Mouse (Mus musculus) 3134 (cell line): ENCODE data around the gene Fkbp11.
"Not testable (repeated sequence)": the region's sequence is repeated elsewhere in the genome, so short reads cannot be mapped to it uniquely, and the experiment has no call there.

ENCODE experiments used
- DNase-seq: peaks from one replicate; pipeline ENCODE4 v3.0.0-alpha.2; 2011; ENCODE audit warnings: low spot score; ENCODE audit not compliant: insufficient read length; ENCODE audit errors: extremely low read depth

Fkbp11 gene

GRCm38 (mm10) chr15:98727443-98728321 lies at the start of gene Fkbp11:
Gene Fkbp11 (minus strand): TSS chr15:98728198.
- DNase-seq = peak; percentile 75

- DNase-seq = peak; percentile 52
These were observed 49.8 kb upstream of the Fkbp11 start, which contains the start of gene Wnt10b for GRCm38 (mm10) chr15:98777762-98778161. Gene Wnt10b (minus strand): TSS chr15:98778150.

- DNase-seq = peak; percentile 43
These were observed 49.1 kb upstream of the Fkbp11 start for GRCm38 (mm10) chr15:98777005-98777616.

GRCm38 (mm10) chr15:98776280-98777004 lies 48.4 kb upstream of the Fkbp11 start:
- peak; percentile 66 for DNase-seq

- DNase-seq = no peak
These were observed 47.5 kb upstream of the Fkbp11 start for GRCm38 (mm10) chr15:98775533-98775932.

GRCm38 (mm10) chr15:98774096-98774495 lies 46.1 kb upstream of the Fkbp11 start:
- DNase-seq = peak; percentile 89

- DNase-seq = no peak
These were observed 44.7 kb upstream of the Fkbp11 start for GRCm38 (mm10) chr15:98772511-98773211.

GRCm38 (mm10) chr15:98771813-98772425 lies 43.9 kb upstream of the Fkbp11 start:
- no peak for DNase-seq

GRCm38 (mm10) chr15:98768259-98768658 lies 40.3 kb upstream of the Fkbp11 start:
- peak; percentile 87 for DNase-seq

- DNase-seq = peak; percentile 59
These were observed 37.9 kb upstream of the Fkbp11 start for GRCm38 (mm10) chr15:98765929-98766328.

- DNase-seq = peak; percentile 95
These were observed 34.9 kb upstream of the Fkbp11 start, which contains the start of gene Arf3 for GRCm38 (mm10) chr15:98762670-98763529. Gene Arf3 (minus strand): TSS chr15:98763214.

GRCm38 (mm10) chr15:98762201-98762621 lies 34.2 kb upstream of the Fkbp11 start:
- DNase-seq = peak; percentile 85

GRCm38 (mm10) chr15:98754125-98754524 lies 26.1 kb upstream of the Fkbp11 start:
- DNase-seq = no peak

- no peak for DNase-seq
These were observed 25.0 kb upstream of the Fkbp11 start for GRCm38 (mm10) chr15:98753021-98753423.

- no peak for DNase-seq
These were observed 21.1 kb upstream of the Fkbp11 start for GRCm38 (mm10) chr15:98749093-98749492.

GRCm38 (mm10) chr15:98747296-98747695 lies 19.3 kb upstream of the Fkbp11 start:
- DNase-seq = no peak

GRCm38 (mm10) chr15:98746344-98746965 lies 18.5 kb upstream of the Fkbp11 start:
- peak; percentile 24 for DNase-seq

- not testable (repeated sequence) for DNase-seq
These were observed 15.9 kb upstream of the Fkbp11 start for GRCm38 (mm10) chr15:98743863-98744262.
